Mouse (Mus musculus) 416B (cell line): ENCODE measurements around the gene Manba.
A peak's percentile ranks its signal among the peaks of the same experiment; 100 is the strongest.
"Not testable (repeated sequence)": the region's sequence is repeated elsewhere in the genome, so short reads cannot be mapped to it uniquely, and the experiment has no call there.

Experiments
- DNase-seq: peaks from one replicate; pipeline ENCODE4 v3.0.0; 2011; ENCODE audit warnings: low read depth

The Manba gene

DNA sequence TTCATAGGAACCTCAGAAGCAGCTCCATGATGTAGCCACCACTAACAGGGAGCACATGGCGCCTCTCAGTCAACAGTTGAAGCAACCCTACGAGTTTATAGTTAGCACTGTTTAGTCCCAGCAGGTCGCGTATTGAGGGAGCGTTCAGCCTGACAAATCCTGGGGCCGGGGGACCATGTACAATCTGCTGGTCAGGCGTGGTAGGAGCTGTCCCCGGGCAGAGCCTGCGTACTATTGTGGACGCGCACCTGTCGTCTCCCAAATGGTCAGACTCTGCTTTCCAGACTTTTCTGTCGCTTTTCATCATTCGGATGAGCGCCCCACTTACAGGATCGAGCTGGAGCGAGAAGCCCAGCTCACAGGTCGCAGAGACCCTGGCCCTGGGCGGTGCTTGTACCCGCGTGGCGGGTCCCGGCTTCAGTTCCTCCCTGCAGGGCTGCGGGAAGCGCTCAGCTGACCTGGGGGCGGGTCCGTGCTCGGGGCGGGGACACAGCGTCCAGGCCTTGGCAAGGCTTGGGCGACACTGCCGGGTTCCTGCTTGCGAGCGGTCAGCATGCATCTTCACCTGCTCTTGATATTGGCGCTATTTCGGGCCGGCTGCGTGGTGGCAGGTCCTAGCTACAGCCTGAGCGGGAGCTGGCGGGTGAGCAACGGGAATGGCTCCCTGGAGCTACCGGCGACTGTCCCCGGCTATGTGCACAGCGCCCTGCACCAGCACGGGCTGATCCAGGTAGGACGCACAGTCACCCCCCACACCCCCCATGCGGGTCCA, at the start of gene Manba:
Gene Manba, plus strand, starts transcription at position 484 of the 772 bp plus-strand sequence.
- peak; percentile 81 for DNase-seq

GRCm38 (mm10) chr3:135436901-135437616, 48.4 kb upstream of the Manba start:
- no peak for DNase-seq

DNA sequence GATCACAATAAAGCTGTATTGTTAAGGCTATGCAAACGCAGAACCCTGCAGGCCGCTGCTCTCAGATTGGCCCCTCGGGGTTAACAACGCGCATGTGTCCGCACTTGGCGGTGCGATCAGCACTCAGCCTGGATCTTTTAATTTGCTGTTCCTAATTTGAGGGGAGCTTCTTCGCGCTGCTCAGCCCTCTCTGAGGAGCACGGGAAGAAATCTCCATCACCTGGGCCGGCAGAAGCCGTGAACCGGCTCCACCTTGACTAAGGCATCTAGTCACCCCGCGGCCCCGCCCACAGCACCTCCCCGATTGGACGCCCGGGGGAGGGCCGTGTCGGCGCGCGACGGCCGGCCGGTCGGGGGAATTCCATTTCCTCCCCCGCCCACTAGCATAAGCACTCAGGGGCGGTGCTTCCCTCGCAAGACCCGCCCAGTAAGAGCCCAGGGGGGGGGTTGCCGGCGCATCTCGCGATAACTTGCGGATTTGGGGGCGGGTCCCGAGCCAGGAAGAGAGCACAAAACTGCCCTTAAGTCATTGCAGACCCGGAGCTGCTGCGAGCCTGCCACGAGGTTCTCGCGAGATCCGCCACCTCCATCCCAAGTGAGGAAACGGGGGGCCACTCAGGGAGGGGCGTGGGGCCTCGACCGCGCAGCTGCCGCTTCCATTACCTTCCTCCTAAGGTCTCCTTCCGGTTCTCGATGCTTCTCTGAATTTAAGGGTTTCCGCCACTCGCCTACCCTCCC, 47.5 kb upstream of the Manba start, which contains the start of gene Ube2d3:
Gene Ube2d3, plus strand, starts transcription at position 392 of the 738 bp plus-strand sequence.
- DNase-seq: peak; percentile 100

DNA sequence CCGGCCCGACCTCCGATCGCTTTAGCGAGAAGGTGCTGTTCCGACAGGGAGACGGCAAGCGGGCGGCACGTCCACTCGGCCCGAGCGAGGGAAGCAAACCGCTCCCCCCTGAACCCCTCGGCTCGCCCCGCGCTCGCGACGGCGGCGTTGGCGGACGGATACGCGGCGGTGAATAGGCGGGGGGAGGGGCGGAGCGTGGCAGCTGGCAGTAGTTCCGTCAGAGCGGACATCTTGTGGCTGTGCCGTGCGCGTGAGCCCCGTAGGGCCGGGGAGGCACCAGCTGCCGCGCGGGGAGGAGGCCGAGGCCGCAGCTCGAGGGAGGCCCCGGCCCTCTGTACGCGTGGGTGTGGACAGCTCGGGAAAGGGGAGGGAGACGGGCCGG, 46.9 kb upstream of the Manba start:
- DNase-seq: no peak

DNA sequence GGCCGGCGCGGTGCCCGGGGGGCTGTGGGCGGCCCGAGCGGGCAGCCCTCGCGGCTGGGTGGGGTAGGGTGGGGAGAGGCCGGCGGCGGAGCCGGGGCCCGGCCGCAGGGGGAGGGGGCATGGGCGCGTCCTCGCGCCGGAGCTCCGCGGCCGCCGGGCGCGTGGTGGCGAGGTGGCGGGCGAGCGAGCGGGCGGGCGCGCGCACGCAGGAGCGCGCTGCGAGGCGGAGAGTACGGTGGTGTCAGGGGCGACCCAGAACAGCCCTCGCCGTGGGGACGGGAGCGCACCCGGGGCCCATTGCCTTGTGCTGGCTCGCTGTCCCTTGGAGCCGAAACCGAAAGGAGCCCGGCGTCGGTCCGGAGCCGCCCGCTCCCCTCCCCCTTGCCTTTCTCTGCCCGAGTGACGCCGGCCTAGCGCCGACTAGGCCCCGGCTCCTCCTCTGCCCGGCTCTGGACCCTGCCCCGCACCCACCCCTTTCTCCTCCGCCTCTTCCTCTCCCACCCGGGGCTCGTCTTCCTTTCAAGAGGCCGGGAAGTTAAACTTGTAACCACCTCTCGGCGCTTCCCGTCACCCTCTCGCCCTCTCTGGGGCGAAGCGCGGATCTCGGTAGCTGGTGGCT, 46.4 kb upstream of the Manba start:
- DNase-seq: peak; percentile 90

- no peak for DNase-seq
Measured at GRCm38 (mm10) chr3:135439651-135440050, 45.8 kb upstream of the Manba start.

DNA sequence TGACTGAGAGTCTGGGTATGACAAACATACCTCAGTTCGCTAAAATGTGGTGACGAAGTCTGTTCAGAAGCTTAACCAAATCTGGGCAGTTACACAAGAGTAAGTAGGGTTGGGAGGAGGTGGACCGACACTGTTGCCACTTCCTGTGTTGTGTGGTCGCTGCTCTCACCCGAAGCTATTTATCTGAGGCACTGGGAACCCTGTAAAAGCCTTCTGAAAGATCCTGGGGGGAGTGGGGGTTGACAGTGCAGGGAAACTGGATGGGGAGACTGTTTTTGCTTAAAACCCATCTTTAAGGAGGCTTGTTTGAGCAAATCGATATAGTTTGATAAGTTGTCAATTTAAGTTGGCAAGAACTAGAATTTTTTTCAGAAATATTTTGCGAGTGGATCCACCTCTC, 45.2 kb upstream of the Manba start:
- DNase-seq: peak; percentile 91

DNA sequence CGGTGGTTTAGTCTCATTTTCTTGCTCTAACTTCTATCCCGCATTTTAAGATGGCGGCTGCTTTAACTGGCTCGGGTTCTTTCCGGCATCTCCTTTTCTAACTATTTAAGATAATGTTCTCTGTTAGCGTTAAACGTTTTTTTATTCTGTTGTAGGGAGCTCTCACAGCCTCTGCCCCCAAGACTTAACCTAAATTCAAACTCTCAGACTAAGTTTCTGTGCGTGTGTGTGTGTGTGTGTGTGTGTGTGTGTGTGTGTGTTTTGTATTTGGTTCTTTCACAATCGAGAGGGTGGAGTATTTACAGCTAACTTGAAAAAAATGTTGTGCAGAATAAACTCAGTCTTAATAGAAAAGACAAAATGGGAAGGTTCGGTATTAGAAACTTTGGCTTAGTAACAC, 44.8 kb upstream of the Manba start:
- DNase-seq: no peak

DNA sequence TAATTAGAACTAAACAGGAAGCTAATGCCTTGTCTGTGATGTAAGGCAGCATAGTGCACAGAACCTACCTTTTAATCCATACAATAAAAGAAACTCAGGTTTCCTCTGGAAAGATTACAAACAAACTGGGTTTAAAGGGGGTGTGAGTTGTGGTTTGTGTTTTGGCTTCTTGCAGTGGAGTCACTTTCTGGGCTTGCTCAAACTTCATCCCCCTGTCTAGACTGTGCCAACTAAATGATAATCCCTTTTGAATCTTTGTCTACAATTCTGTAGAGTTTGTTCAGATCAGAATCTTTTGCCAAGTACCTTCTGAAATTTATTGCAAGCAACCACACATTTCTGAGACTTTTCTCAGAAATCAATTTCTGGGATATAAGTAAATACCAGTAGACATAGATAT, 40.5 kb upstream of the Manba start:
- DNase-seq: peak; percentile 28

DNA sequence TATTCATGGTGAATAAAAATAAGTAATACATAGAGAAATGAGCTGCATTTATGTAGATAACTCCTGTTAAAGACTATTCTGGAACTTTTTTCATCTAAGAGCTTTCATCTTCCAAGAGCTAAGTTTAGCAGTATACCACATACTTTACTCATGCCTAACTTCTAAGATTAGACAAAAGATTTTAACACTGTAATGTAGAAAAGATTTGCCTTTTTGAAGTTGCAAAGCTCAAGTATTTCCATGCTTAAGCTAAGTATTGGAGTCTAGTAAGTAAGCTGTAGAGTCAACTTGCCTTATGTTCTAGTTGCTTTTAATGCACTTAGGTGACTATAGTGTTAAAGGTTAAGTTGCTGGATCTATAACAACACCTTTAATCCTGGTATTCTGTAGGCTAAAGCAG, 26.4 kb upstream of the Manba start:
- no peak for DNase-seq

- DNase-seq: no peak
Measured at GRCm38 (mm10) chr3:135468402-135468801, 17.0 kb upstream of the Manba start.

DNA sequence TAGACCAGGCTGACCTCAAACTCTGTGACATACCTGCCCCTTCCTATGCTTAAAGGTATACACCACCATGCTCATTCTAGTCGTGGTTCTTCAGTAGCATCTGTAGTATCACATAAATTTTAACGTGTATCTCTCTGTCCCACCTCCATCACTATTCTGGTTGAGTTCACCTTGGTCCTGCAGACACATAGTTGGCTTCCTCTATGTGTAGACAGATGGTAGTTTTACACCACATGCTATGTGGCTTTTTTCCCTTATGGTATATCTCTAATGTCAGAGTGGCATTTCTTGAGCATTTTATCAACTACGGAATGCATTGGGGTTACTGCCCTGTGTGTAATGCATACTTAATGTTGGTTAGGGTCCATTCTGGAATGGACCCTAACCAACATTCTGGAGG, 16.3 kb upstream of the Manba start:
- no peak for DNase-seq

DNA sequence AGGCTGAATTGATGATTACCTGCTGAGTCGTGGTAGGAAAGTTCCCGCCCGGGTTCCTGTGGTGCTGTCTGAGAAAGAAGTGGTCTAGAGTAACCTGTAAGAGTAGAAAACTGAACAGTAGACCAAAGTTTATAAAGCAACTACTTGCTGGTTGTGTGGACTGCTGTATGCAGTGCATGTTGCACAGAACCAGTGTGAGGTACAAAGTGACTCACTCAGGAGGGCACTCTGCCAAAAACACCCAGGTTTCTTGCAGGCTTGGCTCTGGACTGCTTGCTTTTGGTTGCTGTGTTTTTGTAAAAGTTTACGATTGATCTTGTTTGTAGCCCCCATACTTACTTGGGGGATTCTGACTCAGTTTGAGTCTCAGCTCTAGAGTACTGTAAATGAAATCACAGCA, 15.4 kb upstream of the Manba start:
- DNase-seq: peak; percentile 84

DNA sequence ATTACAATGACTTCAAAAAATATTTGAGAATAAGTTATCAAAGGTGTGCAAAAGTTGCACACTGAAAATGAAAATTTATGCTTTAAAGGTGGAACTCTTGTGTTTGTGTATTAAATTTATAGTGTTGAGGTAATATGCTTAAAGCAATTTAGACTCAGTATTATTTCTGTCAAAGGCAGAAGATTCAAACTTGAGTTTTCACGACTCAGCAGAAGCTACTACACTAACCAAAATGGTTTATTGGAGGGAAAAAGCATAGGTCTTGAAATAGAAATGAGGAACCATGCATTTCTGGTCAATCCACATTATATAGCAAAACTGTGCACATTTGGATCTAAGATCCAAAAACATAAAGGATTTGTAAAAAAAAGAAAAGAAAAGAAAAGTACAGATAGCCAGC, 14.6 kb upstream of the Manba start:
- no peak for DNase-seq

DNA sequence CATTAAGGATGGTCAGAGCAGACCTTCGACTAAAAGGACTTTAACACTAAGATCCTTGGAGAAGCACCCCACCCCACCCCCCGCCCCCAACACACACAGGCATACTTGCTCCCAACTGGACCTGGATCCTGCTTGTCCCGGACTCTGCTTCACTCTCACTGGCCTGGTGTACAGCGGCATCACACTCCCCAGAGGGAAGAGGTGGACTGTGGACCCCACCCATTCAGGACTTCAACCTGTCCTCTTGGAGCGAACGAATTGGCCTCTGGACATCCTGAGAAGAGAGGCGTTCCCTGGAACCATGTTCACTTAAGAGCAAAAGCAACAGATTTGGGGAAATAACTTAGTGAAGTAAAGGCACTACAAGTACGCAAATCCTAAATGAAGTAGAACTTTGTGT, 10.4 kb upstream of the Manba start:
- DNase-seq: no peak

GRCm38 (mm10) chr3:135476286-135476685, 9.1 kb upstream of the Manba start:
- DNase-seq: no peak

DNA sequence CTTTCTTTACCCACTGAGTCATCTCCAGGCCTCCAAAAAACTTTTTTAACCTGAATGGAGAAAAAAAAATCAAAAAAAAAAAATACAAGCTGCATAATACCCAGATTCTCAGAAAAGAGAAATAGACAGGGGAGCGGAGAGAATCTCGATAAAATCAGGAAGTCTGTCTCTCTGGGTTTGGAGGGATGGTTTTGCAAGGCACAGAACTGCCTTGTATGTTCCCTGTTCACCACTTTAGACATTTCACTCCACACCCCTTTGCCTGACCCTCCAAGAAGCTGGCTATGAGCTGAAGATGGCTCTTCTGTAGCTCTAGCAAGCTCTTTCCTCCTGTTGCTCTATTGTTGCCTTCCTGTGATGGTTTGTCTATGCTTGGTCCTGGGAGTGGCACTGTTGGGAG, 8.4 kb upstream of the Manba start:
- DNase-seq: no peak

DNA sequence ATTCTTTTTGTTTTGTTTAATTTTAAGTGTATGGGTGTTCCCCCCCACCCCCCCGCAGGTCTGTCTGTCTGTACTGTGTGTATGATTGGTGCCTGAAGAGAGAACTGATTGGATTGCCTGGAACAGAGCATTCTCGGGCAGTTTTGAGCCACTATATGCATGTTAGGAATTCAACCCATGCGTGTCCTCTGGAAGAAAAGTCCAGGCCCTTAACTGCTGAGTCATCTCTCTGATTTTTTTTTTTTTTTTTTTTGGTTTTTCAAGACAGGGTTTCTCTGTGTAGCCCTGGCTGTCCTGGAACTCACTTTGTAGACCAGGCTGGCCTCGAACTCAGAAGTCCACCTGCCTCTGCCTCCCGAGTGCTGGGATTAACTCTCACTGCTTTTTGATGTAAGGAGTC, 6.3 kb upstream of the Manba start:
- not testable (repeated sequence) for DNase-seq

- no peak for DNase-seq
Measured at GRCm38 (mm10) chr3:135480767-135481166, 4.6 kb upstream of the Manba start.

GRCm38 (mm10) chr3:135481608-135482007, 3.8 kb upstream of the Manba start:
- DNase-seq: no peak

DNA sequence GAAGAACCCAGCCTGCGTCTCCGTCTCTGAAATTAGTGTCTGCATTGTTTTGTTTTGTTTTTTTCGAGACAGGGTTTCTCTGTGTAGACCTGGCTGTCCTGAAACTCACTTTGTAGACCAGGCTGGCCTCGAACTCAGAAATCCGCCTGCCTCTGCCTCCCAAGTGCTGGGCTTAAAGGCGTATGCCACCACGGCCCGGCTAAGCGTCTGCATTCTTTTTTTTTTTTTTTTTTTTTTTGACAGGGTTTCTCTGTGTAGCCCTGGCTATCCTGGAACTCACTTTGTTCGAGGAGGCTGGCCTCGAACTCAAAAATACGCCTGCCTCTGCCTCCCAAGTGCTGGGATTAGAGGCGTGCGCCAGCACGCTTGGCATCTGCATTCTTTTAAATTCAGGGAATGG, 761 bp upstream of the Manba start:
- not testable (repeated sequence) for DNase-seq

DNA sequence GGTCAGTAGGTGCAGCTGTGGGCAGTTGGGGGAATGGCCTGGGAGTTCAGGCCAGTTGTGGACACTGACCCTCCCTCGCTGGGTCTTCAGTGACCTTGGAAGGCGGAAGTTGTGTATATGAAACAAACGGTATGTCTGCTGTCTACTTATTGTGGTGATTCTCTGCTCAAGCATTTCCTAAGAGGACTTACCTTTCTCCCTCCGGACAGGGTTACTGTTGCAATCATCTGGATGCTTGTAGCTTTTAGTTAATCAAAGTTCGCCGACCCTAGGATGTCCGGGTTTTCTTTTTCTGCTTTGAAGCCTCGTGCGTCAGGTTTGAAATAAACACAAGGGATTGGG, 460 bp downstream of the Manba start:
- DNase-seq: peak; percentile 57

GRCm38 (mm10) chr3:135486351-135486750, 940 bp downstream of the Manba start:
- DNase-seq: no peak
